ENCODE assay signal across 19 mouse cellular contexts in genomic region chr12:47263408-47263807, GRCm38 (mm10).
DNase-seq lines count a peak whose midpoint lies in the region; ATAC-seq lines count a peak whose summit lies in the region.
"Had no signal": no experiment of that assay in that cellular context is flagged by ENCODE, and none has a peak within 500 bp of the region (broad histone marks: within the 10 kb centered on the region; RNA-seq: fewer than 3 reads in every experiment).

No protein-coding gene starts in this region.

- H3K9me3 ChIP-seq in forebrain, embryonic 10.5 days: no peaks in the 10 kb centered on the region
- H3K9me3 ChIP-seq in forebrain, embryonic 15.5 days: no peaks in the 10 kb centered on the region
- H3K9me3 ChIP-seq in midbrain, embryonic 11.5 days (ENCODE audit: control insufficient read depth, low read length): no peaks in the 10 kb centered on the region
- H3K9me3 ChIP-seq in midbrain, embryonic 16.5 days (replicated peaks; ENCODE audit: control insufficient read depth, low read length, poor library complexity, severe bottlenecking): no peaks in the 10 kb centered on the region
- H3K9me3 ChIP-seq in heart, embryonic 12.5 days (replicated peaks): no peaks in the 10 kb centered on the region
- H3K9me3 ChIP-seq: heart, embryonic 15.5 days; liver, embryonic 12.5 days; lung, embryonic 15.5 days; neural tube, embryonic 12.5 days had no signal

- H3K27ac ChIP-seq in forebrain, embryonic 10.5 days: no peak overlapping the region
- H3K27ac ChIP-seq in forebrain, embryonic 15.5 days (replicated peaks): no peak overlapping the region
- no peak overlapping the region for H3K27ac ChIP-seq in midbrain, embryonic 11.5 days (ENCODE audit: low read depth, low read length)
- no peak overlapping the region for H3K27ac ChIP-seq in midbrain, embryonic 16.5 days (ENCODE audit: low read length)
- no peak overlapping the region for H3K27ac ChIP-seq in heart, embryonic 12.5 days (ENCODE audit: poor library complexity, severe bottlenecking)
- H3K27ac ChIP-seq: heart, embryonic 15.5 days; kidney, postnatal 0 days; liver, embryonic 12.5 days; lung, embryonic 15.5 days; neural tube, embryonic 12.5 days had no signal

- no peak overlapping the region for H3K9ac ChIP-seq in forebrain, embryonic 15.5 days (replicated peaks)
- no peak overlapping the region for H3K9ac ChIP-seq in midbrain, embryonic 11.5 days (ENCODE audit: low read length)
- no peak overlapping the region for H3K9ac ChIP-seq in midbrain, embryonic 16.5 days (ENCODE audit: low read depth, low read length)
- H3K9ac ChIP-seq in heart, embryonic 12.5 days: no peak overlapping the region
- H3K9ac ChIP-seq: heart, embryonic 15.5 days; liver, embryonic 12.5 days; lung, embryonic 15.5 days; neural tube, embryonic 12.5 days had no signal

- H3K4me2 ChIP-seq in forebrain, embryonic 15.5 days (replicated peaks): no peak overlapping the region
- no peak overlapping the region for H3K4me2 ChIP-seq in midbrain, embryonic 11.5 days
- H3K4me2 ChIP-seq in midbrain, embryonic 16.5 days (ENCODE audit: low read length): no peak overlapping the region
- no peak overlapping the region for H3K4me2 ChIP-seq in heart, embryonic 12.5 days
- H3K4me2 ChIP-seq: heart, embryonic 15.5 days; liver, embryonic 12.5 days; lung, embryonic 15.5 days; neural tube, embryonic 12.5 days had no signal

- H3K36me3 ChIP-seq in forebrain, embryonic 10.5 days (replicated peaks): no peaks in the 10 kb centered on the region
- no peaks in the 10 kb centered on the region for H3K36me3 ChIP-seq in forebrain, embryonic 15.5 days
- no peaks in the 10 kb centered on the region for H3K36me3 ChIP-seq in midbrain, embryonic 11.5 days (ENCODE audit: control insufficient read depth, insufficient read depth, low read length)
- no peaks in the 10 kb centered on the region for H3K36me3 ChIP-seq in midbrain, embryonic 16.5 days (ENCODE audit: control insufficient read depth, insufficient read depth, low read length)
- no peaks in the 10 kb centered on the region for H3K36me3 ChIP-seq in heart, embryonic 12.5 days
- H3K36me3 ChIP-seq: heart, embryonic 15.5 days; liver, embryonic 12.5 days; lung, embryonic 15.5 days; neural tube, embryonic 12.5 days had no signal

- ATAC-seq in forebrain, embryonic 15.5 days (replicated peaks): no peak
- ATAC-seq in midbrain, embryonic 11.5 days (ENCODE audit: low FRiP score): 0 out of 2 replicates have a peak, but pooled peaks have one; percentile 27
- no peak for ATAC-seq in midbrain, embryonic 16.5 days
- ATAC-seq in heart, embryonic 12.5 days (ENCODE audit: insufficient number of reproducible peaks, low FRiP score): no peak
- ATAC-seq: intestine, postnatal 0 days; liver, embryonic 12.5 days had no signal

- no peaks in the 10 kb centered on the region for H3K27me3 ChIP-seq in forebrain, embryonic 10.5 days (ENCODE audit: poor library complexity, severe bottlenecking)
- H3K27me3 ChIP-seq in forebrain, embryonic 15.5 days: no peaks in the 10 kb centered on the region
- H3K27me3 ChIP-seq in midbrain, embryonic 11.5 days (ENCODE audit: control insufficient read depth, insufficient read depth, low read length): no peaks in the 10 kb centered on the region
- H3K27me3 ChIP-seq in midbrain, embryonic 16.5 days (ENCODE audit: control insufficient read depth, insufficient read depth, low read depth, low read length): no peaks in the 10 kb centered on the region
- no peaks in the 10 kb centered on the region for H3K27me3 ChIP-seq in heart, embryonic 12.5 days (replicated peaks)
- H3K27me3 ChIP-seq: heart, embryonic 15.5 days; liver, embryonic 12.5 days; lung, embryonic 15.5 days; neural tube, embryonic 12.5 days had no signal

- peaks cover 15% of the 10 kb centered on the region for H3K4me1 ChIP-seq in forebrain, embryonic 10.5 days
- no peaks in the 10 kb centered on the region for H3K4me1 ChIP-seq in forebrain, embryonic 15.5 days
- no peaks in the 10 kb centered on the region for H3K4me1 ChIP-seq in midbrain, embryonic 11.5 days (ENCODE audit: control insufficient read depth, insufficient read depth, low read length)
- no peaks in the 10 kb centered on the region for H3K4me1 ChIP-seq in midbrain, embryonic 16.5 days (ENCODE audit: control insufficient read depth, insufficient read depth, low read length)
- no peaks in the 10 kb centered on the region for H3K4me1 ChIP-seq in heart, embryonic 12.5 days (replicated peaks)
- H3K4me1 ChIP-seq: heart, embryonic 15.5 days; liver, embryonic 12.5 days; lung, embryonic 15.5 days; neural tube, embryonic 12.5 days had no signal

- WGBS in forebrain, embryonic 10.5 days: 26% methylated on average over 1 of the region's 1 CpGs
- WGBS in forebrain, embryonic 15.5 days: 6% methylated on average over 1 of the region's 1 CpGs
- 67% methylated on average over 1 of the region's 1 CpGs for WGBS in midbrain, embryonic 11.5 days
- WGBS in midbrain, embryonic 16.5 days: 21% methylated on average over 1 of the region's 1 CpGs
- WGBS in heart, embryonic 12.5 days: 57% methylated on average over 1 of the region's 1 CpGs

- H3K4me3 ChIP-seq in forebrain, embryonic 10.5 days: no peak overlapping the region
- no peak overlapping the region for H3K4me3 ChIP-seq in forebrain, embryonic 15.5 days
- H3K4me3 ChIP-seq in midbrain, embryonic 11.5 days (ENCODE audit: low read depth, low read length): no peak overlapping the region
- H3K4me3 ChIP-seq in midbrain, embryonic 16.5 days (ENCODE audit: low read depth, low read length): no peak overlapping the region
- no peak overlapping the region for H3K4me3 ChIP-seq in heart, embryonic 12.5 days
- H3K4me3 ChIP-seq: heart, embryonic 15.5 days; liver, embryonic 12.5 days; lung, embryonic 15.5 days; neural tube, embryonic 12.5 days had no signal

- DNase-seq in forebrain, embryonic 10.5 days (ENCODE audit: extremely low spot score, low spot score): peak; percentile 14
- no peak for DNase-seq in midbrain, embryonic 11.5 days (ENCODE audit: low spot score, missing footprints)
- DNase-seq in gonadal fat pad, adult 2 months (ENCODE audit: low read depth): peak; percentile 2
- DNase-seq in ovary, adult 18-20 months (ENCODE audit: low spot score): no peak
- DNase-seq: adrenal gland, adult 8-10 months; cerebellum, adult 11 months; heart, adult 11 months; layer of hippocampus, postnatal 36 days; right cerebral cortex, postnatal 4 days; thymus, postnatal 25 days had no signal

Comparison
In these comparisons a context has a peak if more than half of its experiments do, and no peak if none do; other contexts are left out.
1. DNase-seq: peak in forebrain, embryonic 10.5 days (single experiment) and gonadal fat pad, adult 2 months (single experiment); none in midbrain, embryonic 11.5 days (single experiment) and ovary, adult 18-20 months (single experiment).